Mouse (Mus musculus): ENCODE measurements at regions not wholly inside any gene's neighbourhood (a gene's known extent, or its start where the extent isn't known, plus 50 kb on each side); places are given as distances from the start of the nearest gene placed in this dataset.

GRCm38 (mm10) chr3:130977921-130978700 lies 132.2 kb upstream of the Lef1 start:
- DNase-seq: no peak

- DNase-seq: no peak
Measured at GRCm38 (mm10) chr3:130976206-130976605, 134.1 kb upstream of the Lef1 start.

- no peak for DNase-seq
Measured at GRCm38 (mm10) chr3:130975291-130975690, 135.0 kb upstream of the Lef1 start.

- DNase-seq: no peak
Measured at GRCm38 (mm10) chr3:130972126-130972525, 138.1 kb upstream of the Lef1 start.

GRCm38 (mm10) chr3:130965275-130965674 lies 145.0 kb upstream of the Lef1 start:
- DNase-seq: no peak

- DNase-seq: no peak
Measured at GRCm38 (mm10) chr3:130964088-130964487, 146.2 kb upstream of the Lef1 start.

- DNase-seq: no peak
Measured at GRCm38 (mm10) chr3:130963625-130964024, 146.6 kb upstream of the Lef1 start.

GRCm38 (mm10) chr3:130962701-130963472 lies 147.4 kb upstream of the Lef1 start:
- DNase-seq: no peak

- no peak for DNase-seq
Measured at GRCm38 (mm10) chr3:130962151-130962633, 148.1 kb upstream of the Lef1 start.

- no peak for DNase-seq
Measured at GRCm38 (mm10) chr3:130961704-130962103, 148.6 kb upstream of the Lef1 start.

GRCm38 (mm10) chr3:130955958-130956357 lies 154.3 kb upstream of the Lef1 start:
- DNase-seq: no peak

GRCm38 (mm10) chr3:130951381-130951780 lies 158.9 kb upstream of the Lef1 start:
- DNase-seq: no peak

- no peak for DNase-seq
Measured at GRCm38 (mm10) chr3:130950872-130951271, 159.4 kb upstream of the Lef1 start.

GRCm38 (mm10) chr3:130947880-130948279 lies 162.4 kb upstream of the Lef1 start:
- DNase-seq: no peak

- DNase-seq: no peak
Measured at GRCm38 (mm10) chr3:130947277-130947606, 163.0 kb upstream of the Lef1 start.

GRCm38 (mm10) chr3:130946576-130947276 lies 163.5 kb upstream of the Lef1 start:
- no peak for DNase-seq

- peak; percentile 30 for DNase-seq
Measured at GRCm38 (mm10) chr3:130945861-130946449, 164.3 kb upstream of the Lef1 start.

GRCm38 (mm10) chr3:130945396-130945795 lies 164.9 kb upstream of the Lef1 start:
- no peak for DNase-seq

GRCm38 (mm10) chr3:130944241-130944640 lies 166.0 kb upstream of the Lef1 start:
- DNase-seq: no peak

GRCm38 (mm10) chr3:130942947-130943630 lies 167.2 kb upstream of the Lef1 start:
- DNase-seq: no peak

- DNase-seq: no peak
Measured at GRCm38 (mm10) chr3:130940302-130940867, 169.9 kb upstream of the Lef1 start.

GRCm38 (mm10) chr3:130936980-130937379 lies 173.3 kb upstream of the Lef1 start:
- no peak for DNase-seq
